Mouse (Mus musculus): ENCODE data around the gene Cmtm3. TPM values are rescaled to one million over a fixed set of nuclear protein-coding genes. Genes with fewer than 3 reads are reported as not detected.

The Cmtm3 gene
- polyA plus RNA-seq, 2 experiments = 176 to 240 TPM

DNA sequence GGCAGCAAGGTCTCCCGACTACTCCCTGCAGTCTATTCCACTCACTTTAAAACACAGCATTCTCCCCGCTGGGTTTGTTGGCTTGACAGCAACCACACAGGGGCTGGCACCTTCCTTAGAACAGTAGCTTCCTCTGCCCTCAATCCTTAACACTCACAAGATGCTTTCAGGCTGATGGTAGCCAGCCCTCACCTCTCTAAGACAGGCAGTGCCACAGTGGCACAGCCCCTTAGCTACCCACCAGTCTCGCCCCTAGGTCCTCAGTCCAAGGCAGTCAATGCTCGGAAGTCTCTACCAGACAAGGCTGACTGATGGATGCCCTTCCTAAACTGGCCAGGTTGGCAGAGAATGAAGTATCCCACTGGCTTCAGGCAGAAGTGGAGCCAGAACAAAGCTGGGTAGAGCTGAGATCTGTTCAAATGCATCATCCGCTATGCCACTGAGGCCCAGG is 41.8 kb downstream of the Cmtm3 start:
- no peak for TF ChIP-seq POLR2A (IDR thresholded peaks at IDR 0.05; ENCODE audit: borderline replicate concordance, extremely low read depth, insufficient read depth, insufficient read length)
- Histone ChIP-seq H3K4me2 (replicated peaks; ENCODE audit: low read depth, low read length, severe bottlenecking) (no peak overlapping the region), H3K27me3 (ENCODE audit: control insufficient read depth, insufficient read depth, low read length) (no peaks in the 10 kb centered on the region), H3K9ac (ENCODE audit: low read depth, low read length, severe bottlenecking) (no peak overlapping the region), H3K36me3 (ENCODE audit: control insufficient read depth, insufficient read depth, low read length) (no peaks in the 10 kb centered on the region), H3K4me3 (replicated peaks; ENCODE audit: low read length) (no peak overlapping the region), H3K27ac (replicated peaks; ENCODE audit: low read depth, low read length) (no peak overlapping the region), H3K9me3 (ENCODE audit: control insufficient read depth, low read length) (no peaks in the 10 kb centered on the region), H3K4me1 (ENCODE audit: control insufficient read depth, insufficient read depth, low read length) (peaks cover 18% of the 10 kb centered on the region)
- DNase-seq (ENCODE audit: low spot score) (no peak), ATAC-seq (ENCODE audit: low FRiP score, low read depth) (no peak)
- 79% methylated on average over 5 of the region's 5 CpGs for WGBS

DNA sequence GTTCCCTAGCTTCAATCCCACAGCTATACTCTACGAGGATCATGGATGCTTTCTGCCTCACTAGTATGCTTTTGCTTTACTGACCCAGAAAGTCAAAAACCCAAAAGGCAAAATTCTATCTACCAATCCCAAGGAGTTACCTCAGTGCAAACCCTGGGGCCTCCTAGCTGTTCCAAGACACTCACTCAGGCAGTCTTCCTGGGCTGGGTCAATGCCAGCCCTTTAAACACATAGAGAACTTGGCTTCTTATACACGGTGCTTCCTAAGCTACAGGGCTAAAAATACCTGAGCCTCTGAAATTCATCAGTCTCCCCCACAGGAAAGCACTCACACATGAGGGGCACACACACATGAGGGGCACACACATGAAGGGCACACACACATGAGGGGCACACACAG is 44.1 kb downstream of the Cmtm3 start:
- no peak overlapping the region for H3K4me2 ChIP-seq (replicated peaks; ENCODE audit: low read depth, low read length, severe bottlenecking)
- no peak overlapping the region for H3K9ac ChIP-seq (ENCODE audit: low read depth, low read length, severe bottlenecking)
- peak; percentile 30 for DNase-seq (ENCODE audit: low spot score)
- ATAC-seq (ENCODE audit: low FRiP score, low read depth) = no peak
- H3K27me3 ChIP-seq (ENCODE audit: control insufficient read depth, insufficient read depth, low read length) = no peaks in the 10 kb centered on the region
- TF ChIP-seq POLR2A (IDR thresholded peaks at IDR 0.05; ENCODE audit: borderline replicate concordance, extremely low read depth, insufficient read depth, insufficient read length) = no peak
- WGBS = 45% methylated on average over 2 of the region's 2 CpGs
- no peaks in the 10 kb centered on the region for H3K9me3 ChIP-seq (ENCODE audit: control insufficient read depth, low read length)
- H3K27ac ChIP-seq (replicated peaks; ENCODE audit: low read depth, low read length) = no peak overlapping the region
- H3K4me1 ChIP-seq (ENCODE audit: control insufficient read depth, insufficient read depth, low read length) = peaks cover 33% of the 10 kb centered on the region
- H3K4me3 ChIP-seq (replicated peaks; ENCODE audit: low read length) = no peak overlapping the region
- H3K36me3 ChIP-seq (ENCODE audit: control insufficient read depth, insufficient read depth, low read length) = no peaks in the 10 kb centered on the region

DNA sequence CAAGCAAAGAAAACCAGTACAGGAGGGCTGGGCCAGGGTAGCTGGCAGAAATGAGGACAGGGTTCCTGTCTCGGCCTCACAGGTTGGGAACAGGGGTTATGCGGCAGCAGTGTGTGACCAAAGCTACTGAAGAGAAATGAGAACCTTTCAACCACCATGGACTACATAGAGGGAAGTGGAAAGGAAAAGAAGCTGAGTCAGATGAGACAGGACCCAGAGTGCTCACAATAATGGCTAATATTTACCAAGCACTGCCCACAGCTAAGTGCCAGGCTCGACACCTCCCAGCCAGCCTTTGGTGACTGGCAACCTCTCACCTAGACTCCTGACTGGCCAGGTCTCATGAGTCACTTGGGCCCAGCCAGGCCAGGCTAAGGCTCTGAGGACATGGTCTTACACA is 44.8 kb downstream of the Cmtm3 start:
- DNase-seq (ENCODE audit: low spot score) (no peak), ATAC-seq (ENCODE audit: low FRiP score, low read depth) (no peak)
- H3K4me1 ChIP-seq (ENCODE audit: control insufficient read depth, insufficient read depth, low read length) = peaks cover 33% of the 10 kb centered on the region
- TF ChIP-seq POLR2A (IDR thresholded peaks at IDR 0.05; ENCODE audit: borderline replicate concordance, extremely low read depth, insufficient read depth, insufficient read length) = no peak
- H3K27ac ChIP-seq (replicated peaks; ENCODE audit: low read depth, low read length) = no peak overlapping the region
- H3K36me3 ChIP-seq (ENCODE audit: control insufficient read depth, insufficient read depth, low read length) = no peaks in the 10 kb centered on the region
- no peak overlapping the region for H3K4me3 ChIP-seq (replicated peaks; ENCODE audit: low read length)
- no peak overlapping the region for H3K9ac ChIP-seq (ENCODE audit: low read depth, low read length, severe bottlenecking)
- no peak overlapping the region for H3K4me2 ChIP-seq (replicated peaks; ENCODE audit: low read depth, low read length, severe bottlenecking)
- H3K27me3 ChIP-seq (ENCODE audit: control insufficient read depth, insufficient read depth, low read length) = no peaks in the 10 kb centered on the region
- H3K9me3 ChIP-seq (ENCODE audit: control insufficient read depth, low read length) = no peaks in the 10 kb centered on the region
- 85% methylated on average over 3 of the region's 3 CpGs for WGBS

DNA sequence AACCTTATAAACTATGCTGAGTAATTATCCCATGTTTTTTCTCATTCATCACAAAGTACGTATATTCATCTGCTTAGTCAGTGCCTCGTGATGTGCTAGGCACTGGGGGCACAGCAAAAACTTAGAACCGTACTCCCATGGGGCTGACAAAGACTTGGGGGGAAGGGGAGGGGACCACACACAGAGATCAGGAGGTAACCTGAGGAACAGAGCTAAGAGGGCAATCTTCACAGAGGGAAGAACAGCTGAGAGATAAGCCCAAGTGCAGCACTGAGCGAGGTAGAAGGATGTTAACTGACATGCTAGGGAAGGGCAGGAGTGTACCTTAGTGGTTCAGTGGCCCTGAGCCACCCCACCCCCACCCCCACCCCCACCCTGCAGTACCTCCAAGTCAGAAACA is 47.5 kb downstream of the Cmtm3 start:
- Histone ChIP-seq H3K27me3 (ENCODE audit: control insufficient read depth, insufficient read depth, low read length) (no peaks in the 10 kb centered on the region), H3K9ac (ENCODE audit: low read depth, low read length, severe bottlenecking) (no peak overlapping the region), H3K4me1 (ENCODE audit: control insufficient read depth, insufficient read depth, low read length) (peaks cover 33% of the 10 kb centered on the region), H3K4me2 (replicated peaks; ENCODE audit: low read depth, low read length, severe bottlenecking) (no peak overlapping the region), H3K36me3 (ENCODE audit: control insufficient read depth, insufficient read depth, low read length) (no peaks in the 10 kb centered on the region), H3K9me3 (ENCODE audit: control insufficient read depth, low read length) (no peaks in the 10 kb centered on the region), H3K27ac (replicated peaks; ENCODE audit: low read depth, low read length) (no peak overlapping the region), H3K4me3 (replicated peaks; ENCODE audit: low read length) (no peak overlapping the region)
- DNase-seq (ENCODE audit: low spot score) (no peak), ATAC-seq (ENCODE audit: low FRiP score, low read depth) (no peak)
- no peak for TF ChIP-seq POLR2A (IDR thresholded peaks at IDR 0.05; ENCODE audit: borderline replicate concordance, extremely low read depth, insufficient read depth, insufficient read length)
- 16% methylated on average over 4 of the region's 4 CpGs for WGBS

DNA sequence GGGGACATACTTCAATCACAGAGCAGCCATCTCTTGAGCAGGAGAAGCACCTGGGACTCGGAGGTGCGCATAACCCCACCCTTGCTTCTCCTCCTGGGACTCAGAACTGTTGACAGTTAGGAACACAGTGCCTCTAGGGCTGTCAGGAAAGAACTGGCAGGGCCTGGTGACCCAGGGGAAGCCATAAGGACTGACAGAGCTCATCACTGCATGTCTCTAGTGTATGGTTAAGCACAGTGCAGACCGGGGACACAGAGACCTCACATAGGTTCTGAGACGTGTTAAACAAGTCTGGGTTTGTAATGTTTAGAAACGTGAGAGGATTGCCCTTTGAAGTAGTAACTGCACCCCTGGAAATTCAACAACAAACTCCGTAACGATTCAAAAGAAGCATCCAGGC is 48.3 kb downstream of the Cmtm3 start:
- H3K27ac ChIP-seq (replicated peaks; ENCODE audit: low read depth, low read length) = no peak overlapping the region
- DNase-seq (ENCODE audit: low spot score) (no peak), ATAC-seq (ENCODE audit: low FRiP score, low read depth) (no peak; the same call in 1 of the 2 replicates)
- no peaks in the 10 kb centered on the region for H3K27me3 ChIP-seq (ENCODE audit: control insufficient read depth, insufficient read depth, low read length)
- no peak overlapping the region; the same call in 1 of the 2 replicates for H3K4me2 ChIP-seq (replicated peaks; ENCODE audit: low read depth, low read length, severe bottlenecking)
- 28% methylated on average over 7 of the region's 7 CpGs for WGBS
- TF ChIP-seq POLR2A (IDR thresholded peaks at IDR 0.05; ENCODE audit: borderline replicate concordance, extremely low read depth, insufficient read depth, insufficient read length) = no peak
- H3K4me1 ChIP-seq (ENCODE audit: control insufficient read depth, insufficient read depth, low read length) = peaks cover 33% of the 10 kb centered on the region
- no peaks in the 10 kb centered on the region for H3K36me3 ChIP-seq (ENCODE audit: control insufficient read depth, insufficient read depth, low read length)
- no peak overlapping the region for H3K4me3 ChIP-seq (replicated peaks; ENCODE audit: low read length)
- no peak overlapping the region for H3K9ac ChIP-seq (ENCODE audit: low read depth, low read length, severe bottlenecking)
- H3K9me3 ChIP-seq (ENCODE audit: control insufficient read depth, low read length) = no peaks in the 10 kb centered on the region

DNA sequence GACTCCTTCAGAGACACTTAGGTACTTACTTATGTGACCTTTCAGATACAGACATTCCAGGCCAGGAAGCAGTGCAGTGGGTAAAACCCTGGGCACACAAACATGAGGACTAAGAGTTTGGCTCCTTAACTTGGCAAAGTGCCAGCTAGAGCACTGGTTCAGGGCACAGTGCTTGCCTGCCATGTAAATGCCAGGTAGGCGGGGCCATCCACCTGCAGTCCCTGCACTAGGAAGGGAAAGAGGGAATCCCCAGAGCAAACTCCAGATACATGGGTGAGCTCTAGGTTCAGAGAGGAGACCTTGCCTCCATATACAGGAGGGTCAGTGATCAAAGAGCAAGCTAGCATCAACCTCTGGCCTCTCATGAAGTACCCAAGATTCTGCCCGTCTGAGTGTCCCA is 48.8 kb downstream of the Cmtm3 start:
- Histone ChIP-seq H3K4me3 (replicated peaks; ENCODE audit: low read length) (no peak overlapping the region), H3K9ac (ENCODE audit: low read depth, low read length, severe bottlenecking) (no peak overlapping the region), H3K27me3 (ENCODE audit: control insufficient read depth, insufficient read depth, low read length) (no peaks in the 10 kb centered on the region), H3K27ac (replicated peaks; ENCODE audit: low read depth, low read length) (no peak overlapping the region), H3K4me1 (ENCODE audit: control insufficient read depth, insufficient read depth, low read length) (peaks cover 31% of the 10 kb centered on the region), H3K4me2 (replicated peaks; ENCODE audit: low read depth, low read length, severe bottlenecking) (no peak overlapping the region), H3K9me3 (ENCODE audit: control insufficient read depth, low read length) (no peaks in the 10 kb centered on the region), H3K36me3 (ENCODE audit: control insufficient read depth, insufficient read depth, low read length) (no peaks in the 10 kb centered on the region)
- no peak for ATAC-seq (ENCODE audit: low FRiP score, low read depth)
- no peak for TF ChIP-seq POLR2A (IDR thresholded peaks at IDR 0.05; ENCODE audit: borderline replicate concordance, extremely low read depth, insufficient read depth, insufficient read length)
- WGBS = 91% methylated on average over 2 of the region's 2 CpGs
- DNase-seq (ENCODE audit: low spot score) = no peak

Data from limb, embryonic 14.5 days (tissue).